Mouse (Mus musculus): ENCODE measurements around the gene Kcnq5. TPM values are rescaled to one million over a fixed set of nuclear protein-coding genes. Genes with fewer than 3 reads are reported as not detected.

Gene Kcnq5
- polyA plus RNA-seq, 1 experiment from 2014 or later: 0.62 TPM

- Histone ChIP-seq H3K27ac (replicated peaks) (no peak overlapping the region), H3K4me3 (ENCODE audit: low read depth, low read length) (no peak overlapping the region), H3K27me3 (ENCODE audit: control insufficient read depth, insufficient read depth, low read length) (no peaks in the 10 kb centered on the region), H3K4me1 (replicated peaks; ENCODE audit: control insufficient read depth, insufficient read depth) (no peaks in the 10 kb centered on the region), H3K36me3 (ENCODE audit: control insufficient read depth, insufficient read depth, low read length) (no peaks in the 10 kb centered on the region), H3K9ac (ENCODE audit: low read length) (no peak overlapping the region), H3K9me3 (ENCODE audit: control insufficient read depth, low read length) (no peaks in the 10 kb centered on the region), H3K4me2 (replicated peaks; ENCODE audit: low read depth) (no peak overlapping the region)
- TF ChIP-seq CTCF (IDR thresholded peaks at IDR 0.05; ENCODE audit: low read depth): no peak
- no peak for TF ChIP-seq EP300 (optimal IDR thresholded peaks at IDR 0.05)
- DNase-seq (ENCODE audit: low spot score) (no peak), ATAC-seq (ENCODE audit: low FRiP score, low TSS enrichment) (no peak)
- WGBS: 73% methylated on average over 2 of the region's 2 CpGs
Observed at GRCm38 (mm10) chr1:21539486-21539885, 422.3 kb downstream of the Kcnq5 start.

DNA sequence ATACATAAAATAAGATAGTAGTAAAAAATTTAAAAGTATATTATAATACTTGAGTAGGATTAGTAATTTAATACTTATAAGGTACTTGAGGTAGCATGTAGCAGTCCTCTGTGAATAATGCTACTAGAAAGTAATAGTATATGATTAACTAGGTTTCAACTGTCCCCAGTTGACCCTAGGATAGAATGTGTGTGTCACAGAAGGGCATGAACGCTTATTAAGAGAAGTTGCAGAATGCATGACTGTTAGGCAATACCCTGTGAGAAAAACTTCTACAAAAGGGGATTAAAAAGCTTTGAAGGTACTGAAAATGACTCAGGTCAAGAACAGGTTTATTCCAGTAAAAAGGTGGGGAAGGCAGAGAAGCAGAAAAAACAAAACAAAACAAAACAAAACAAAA, 430.9 kb downstream of the Kcnq5 start:
- H3K9ac ChIP-seq (ENCODE audit: low read length): no peak overlapping the region
- no peak overlapping the region for H3K4me3 ChIP-seq (ENCODE audit: low read depth, low read length)
- no peaks in the 10 kb centered on the region for H3K27me3 ChIP-seq (ENCODE audit: control insufficient read depth, insufficient read depth, low read length)
- H3K4me2 ChIP-seq (replicated peaks; ENCODE audit: low read depth): no peak overlapping the region
- 33% methylated on average over 1 of the region's 1 CpGs for WGBS
- TF ChIP-seq EP300 (optimal IDR thresholded peaks at IDR 0.05) (no peak), CTCF (IDR thresholded peaks at IDR 0.05; ENCODE audit: low read depth) (no peak)
- H3K4me1 ChIP-seq (replicated peaks; ENCODE audit: control insufficient read depth, insufficient read depth): no peaks in the 10 kb centered on the region
- DNase-seq (ENCODE audit: low spot score) (no peak), ATAC-seq (ENCODE audit: low FRiP score, low TSS enrichment) (no peak)
- H3K9me3 ChIP-seq (ENCODE audit: control insufficient read depth, low read length): no peaks in the 10 kb centered on the region
- H3K27ac ChIP-seq (replicated peaks): no peak overlapping the region
- no peaks in the 10 kb centered on the region for H3K36me3 ChIP-seq (ENCODE audit: control insufficient read depth, insufficient read depth, low read length)

- Histone ChIP-seq H3K27me3 (ENCODE audit: control insufficient read depth, insufficient read depth, low read length) (no peaks in the 10 kb centered on the region), H3K27ac (replicated peaks) (no peak overlapping the region), H3K36me3 (ENCODE audit: control insufficient read depth, insufficient read depth, low read length) (no peaks in the 10 kb centered on the region), H3K4me3 (ENCODE audit: low read depth, low read length) (no peak overlapping the region), H3K4me2 (replicated peaks; ENCODE audit: low read depth) (no peak overlapping the region), H3K9ac (ENCODE audit: low read length) (no peak overlapping the region), H3K4me1 (replicated peaks; ENCODE audit: control insufficient read depth, insufficient read depth) (no peaks in the 10 kb centered on the region), H3K9me3 (ENCODE audit: control insufficient read depth, low read length) (no peaks in the 10 kb centered on the region)
- DNase-seq (ENCODE audit: low spot score) (no peak), ATAC-seq (ENCODE audit: low FRiP score, low TSS enrichment) (no peak)
- TF ChIP-seq CTCF (IDR thresholded peaks at IDR 0.05; ENCODE audit: low read depth) (peak; percentile 22), EP300 (optimal IDR thresholded peaks at IDR 0.05) (no peak)
- WGBS: 82% methylated on average over 10 of the region's 10 CpGs
Observed at GRCm38 (mm10) chr1:21521995-21522394, 439.7 kb downstream of the Kcnq5 start.

DNA sequence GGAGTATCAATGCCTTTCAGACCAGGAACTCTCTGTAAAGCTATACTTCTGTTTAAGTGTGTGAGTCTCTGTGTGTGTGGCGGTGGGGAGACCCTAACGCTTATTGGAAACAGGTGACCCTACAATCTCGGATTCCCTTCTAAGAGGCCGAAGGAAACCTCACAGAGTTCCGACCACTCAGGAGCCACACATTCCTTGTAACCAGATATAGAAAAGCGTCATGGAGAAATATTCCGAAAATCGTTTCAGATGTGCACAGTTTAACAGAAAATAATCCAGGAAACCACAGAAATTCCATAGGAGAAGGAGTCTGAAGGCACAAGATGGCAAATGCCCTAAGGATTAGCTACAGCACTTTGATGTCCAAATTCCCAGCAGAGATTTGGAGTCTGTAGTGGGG, 440.3 kb downstream of the Kcnq5 start:
- Histone ChIP-seq H3K4me2 (replicated peaks; ENCODE audit: low read depth) (no peak overlapping the region), H3K4me3 (ENCODE audit: low read depth, low read length) (no peak overlapping the region), H3K9me3 (ENCODE audit: control insufficient read depth, low read length) (no peaks in the 10 kb centered on the region), H3K4me1 (replicated peaks; ENCODE audit: control insufficient read depth, insufficient read depth) (no peaks in the 10 kb centered on the region), H3K27me3 (ENCODE audit: control insufficient read depth, insufficient read depth, low read length) (no peaks in the 10 kb centered on the region), H3K9ac (ENCODE audit: low read length) (no peak overlapping the region), H3K36me3 (ENCODE audit: control insufficient read depth, insufficient read depth, low read length) (no peaks in the 10 kb centered on the region), H3K27ac (replicated peaks) (no peak overlapping the region)
- no peak for TF ChIP-seq CTCF (IDR thresholded peaks at IDR 0.05; ENCODE audit: low read depth)
- TF ChIP-seq EP300 (optimal IDR thresholded peaks at IDR 0.05): no peak
- ATAC-seq (ENCODE audit: low FRiP score, low TSS enrichment) (no peak), DNase-seq (ENCODE audit: low spot score) (no peak)
- WGBS: 84% methylated on average over 8 of the region's 8 CpGs

DNA sequence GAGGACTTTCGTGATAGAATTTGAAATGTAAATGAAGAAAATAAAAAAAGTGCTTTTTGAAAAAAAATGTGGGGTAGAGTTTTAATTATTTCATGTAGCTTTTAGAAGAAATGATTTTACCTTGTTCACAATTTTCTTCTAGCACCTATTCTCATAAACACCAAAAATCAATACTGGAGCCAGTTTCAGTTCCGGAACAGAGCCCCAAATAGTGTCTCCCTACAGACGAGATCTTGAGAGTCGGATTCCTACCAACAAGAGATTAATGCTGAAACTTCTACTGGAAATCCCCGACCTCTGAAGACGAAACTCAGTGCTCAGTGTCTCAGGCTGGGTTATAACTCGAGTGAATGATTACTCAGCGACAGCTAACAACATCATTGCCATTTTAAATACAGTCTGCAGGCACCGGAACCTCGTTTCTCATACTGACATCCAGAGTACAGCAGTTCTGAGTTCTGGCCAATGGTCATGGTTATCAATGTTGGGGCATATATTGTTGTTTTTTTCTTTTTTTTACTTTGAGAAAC, 441.6 kb downstream of the Kcnq5 start:
- DNase-seq (ENCODE audit: low spot score) (no peak), ATAC-seq (ENCODE audit: low FRiP score, low TSS enrichment) (no peak)
- Histone ChIP-seq H3K4me2 (replicated peaks; ENCODE audit: low read depth) (no peak overlapping the region), H3K27ac (replicated peaks) (no peak overlapping the region), H3K27me3 (ENCODE audit: control insufficient read depth, insufficient read depth, low read length) (no peaks in the 10 kb centered on the region), H3K4me3 (ENCODE audit: low read depth, low read length) (no peak overlapping the region), H3K4me1 (replicated peaks; ENCODE audit: control insufficient read depth, insufficient read depth) (no peaks in the 10 kb centered on the region), H3K9ac (ENCODE audit: low read length) (no peak overlapping the region), H3K9me3 (ENCODE audit: control insufficient read depth, low read length) (no peaks in the 10 kb centered on the region), H3K36me3 (ENCODE audit: control insufficient read depth, insufficient read depth, low read length) (no peaks in the 10 kb centered on the region)
- TF ChIP-seq EP300 (optimal IDR thresholded peaks at IDR 0.05) (no peak), CTCF (IDR thresholded peaks at IDR 0.05; ENCODE audit: low read depth) (no peak)
- 56% methylated on average over 10 of the region's 10 CpGs for WGBS

GRCm38 (mm10) chr1:21506665-21507064, 455.1 kb downstream of the Kcnq5 start:
- Histone ChIP-seq H3K9ac (ENCODE audit: low read length) (no peak overlapping the region), H3K27ac (replicated peaks) (no peak overlapping the region), H3K4me2 (replicated peaks; ENCODE audit: low read depth) (no peak overlapping the region), H3K4me3 (ENCODE audit: low read depth, low read length) (no peak overlapping the region), H3K9me3 (ENCODE audit: control insufficient read depth, low read length) (no peaks in the 10 kb centered on the region), H3K27me3 (ENCODE audit: control insufficient read depth, insufficient read depth, low read length) (no peaks in the 10 kb centered on the region), H3K36me3 (ENCODE audit: control insufficient read depth, insufficient read depth, low read length) (no peaks in the 10 kb centered on the region), H3K4me1 (replicated peaks; ENCODE audit: control insufficient read depth, insufficient read depth) (no peaks in the 10 kb centered on the region)
- no peak for ATAC-seq (ENCODE audit: low FRiP score, low TSS enrichment)
- TF ChIP-seq EP300 (optimal IDR thresholded peaks at IDR 0.05) (no peak), CTCF (IDR thresholded peaks at IDR 0.05; ENCODE audit: low read depth) (no peak)
- WGBS: 70% methylated on average over 7 of the region's 7 CpGs
- DNase-seq (ENCODE audit: low spot score): no peak

Measured in stomach, postnatal 0 days (tissue).